Mouse (Mus musculus): ENCODE data around the gene Lrrc19. TPM values are rescaled to one million over a fixed set of nuclear protein-coding genes. Genes with fewer than 3 reads are reported as not detected.
"Not testable (repeated sequence)": the region's sequence is repeated elsewhere in the genome, so short reads cannot be mapped to it uniquely, and the experiment has no call there.

Lrrc19 gene
- polyA plus RNA-seq, 1 experiment from 2014 or later = not detected

DNA sequence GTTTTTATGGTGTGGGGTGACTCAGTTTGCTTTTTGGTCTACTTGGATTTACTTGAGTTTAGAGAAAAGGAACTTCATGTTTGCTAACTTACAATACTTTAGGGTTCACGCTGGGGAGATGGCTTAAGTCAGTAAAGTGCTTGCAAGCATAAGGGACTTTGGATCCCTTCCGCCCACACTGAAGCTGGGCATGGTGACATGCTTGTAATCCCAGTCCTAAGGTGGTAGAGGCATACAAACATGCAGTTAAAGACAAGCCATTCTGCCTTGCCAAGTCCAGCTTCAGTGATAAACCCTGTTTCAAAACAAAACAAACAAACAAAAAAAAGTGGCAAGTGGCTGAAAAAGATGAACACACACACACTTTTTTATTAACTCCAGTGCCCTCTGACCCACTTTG lies 31.2 kb upstream of the Lrrc19 start:
- Histone ChIP-seq H3K4me1 (ENCODE audit: insufficient read depth) (0 out of 2 replicates have a peak, but pooled peaks cover 2% of the 10 kb centered on the region), H3K4me3 (ENCODE audit: low read depth, low read length) (no peak overlapping the region), H3K27me3 (ENCODE audit: insufficient read depth, low read length) (no peaks in the 10 kb centered on the region), H3K27ac (ENCODE audit: low read depth) (peak overlapping the region; percentile 44; the same call in 1 of the 2 replicates), H3K36me3 (replicated peaks; ENCODE audit: insufficient read depth, low read length) (no peaks in the 10 kb centered on the region), H3K9me3 (ENCODE audit: low read length) (no peaks in the 10 kb centered on the region), H3K9ac (replicated peaks) (no peak overlapping the region), H3K4me2 (ENCODE audit: low read depth, low read length) (no peak overlapping the region)
- ATAC-seq (peak; percentile 49; the same call in 1 of the 2 replicates), DNase-seq (no peak)
- TF ChIP-seq EP300 (IDR thresholded peaks at IDR 0.05; ENCODE audit: low read depth) = no peak
- TF ChIP-seq CTCF (IDR thresholded peaks at IDR 0.05; ENCODE audit: low read depth) = no peak
- WGBS (ENCODE audit: insufficient replicate concordance) = 59% methylated on average over 2 of the region's 2 CpGs

- H3K4me3 ChIP-seq (ENCODE audit: low read depth, low read length) = no peak overlapping the region
- H3K4me1 ChIP-seq (ENCODE audit: insufficient read depth) = 0 out of 2 replicates have a peak, but pooled peaks cover 2% of the 10 kb centered on the region
- WGBS (ENCODE audit: insufficient replicate concordance) = 58% methylated on average over 2 of the region's 2 CpGs
- no peak overlapping the region for H3K9ac ChIP-seq (replicated peaks)
- no peak overlapping the region for H3K4me2 ChIP-seq (ENCODE audit: low read depth, low read length)
- no peak for TF ChIP-seq CTCF (IDR thresholded peaks at IDR 0.05; ENCODE audit: low read depth)
- TF ChIP-seq EP300 (IDR thresholded peaks at IDR 0.05; ENCODE audit: low read depth) = no peak
- H3K36me3 ChIP-seq (replicated peaks; ENCODE audit: insufficient read depth, low read length) = no peaks in the 10 kb centered on the region
- no peaks in the 10 kb centered on the region for H3K27me3 ChIP-seq (ENCODE audit: insufficient read depth, low read length)
- ATAC-seq = peak; percentile 75
- no peak overlapping the region for H3K27ac ChIP-seq (ENCODE audit: low read depth)
- no peaks in the 10 kb centered on the region for H3K9me3 ChIP-seq (ENCODE audit: low read length)
- no peak for DNase-seq
Measured at GRCm38 (mm10) chr4:94680662-94681061, 30.7 kb upstream of the Lrrc19 start.

DNA sequence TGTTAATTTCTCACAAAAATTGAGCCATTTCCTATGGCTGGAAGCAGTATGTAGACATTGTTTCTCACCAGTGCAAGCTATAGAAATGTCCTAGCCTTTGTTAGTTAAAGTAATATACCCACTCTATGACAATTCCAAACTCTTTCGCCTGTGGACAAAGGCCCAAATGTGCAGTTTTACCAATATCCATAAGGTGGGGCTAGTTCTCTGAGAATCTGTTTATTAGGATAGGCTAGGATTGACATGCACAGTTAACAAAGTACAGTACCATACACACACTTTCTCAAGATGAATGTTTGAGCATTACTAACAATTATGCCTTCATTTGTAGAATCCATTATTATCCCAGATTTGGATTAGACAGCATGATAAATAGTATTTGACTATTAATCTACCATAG lies 19.8 kb upstream of the Lrrc19 start:
- no peak for DNase-seq
- ATAC-seq = peak; percentile 23; the same call in 1 of the 2 replicates

DNA sequence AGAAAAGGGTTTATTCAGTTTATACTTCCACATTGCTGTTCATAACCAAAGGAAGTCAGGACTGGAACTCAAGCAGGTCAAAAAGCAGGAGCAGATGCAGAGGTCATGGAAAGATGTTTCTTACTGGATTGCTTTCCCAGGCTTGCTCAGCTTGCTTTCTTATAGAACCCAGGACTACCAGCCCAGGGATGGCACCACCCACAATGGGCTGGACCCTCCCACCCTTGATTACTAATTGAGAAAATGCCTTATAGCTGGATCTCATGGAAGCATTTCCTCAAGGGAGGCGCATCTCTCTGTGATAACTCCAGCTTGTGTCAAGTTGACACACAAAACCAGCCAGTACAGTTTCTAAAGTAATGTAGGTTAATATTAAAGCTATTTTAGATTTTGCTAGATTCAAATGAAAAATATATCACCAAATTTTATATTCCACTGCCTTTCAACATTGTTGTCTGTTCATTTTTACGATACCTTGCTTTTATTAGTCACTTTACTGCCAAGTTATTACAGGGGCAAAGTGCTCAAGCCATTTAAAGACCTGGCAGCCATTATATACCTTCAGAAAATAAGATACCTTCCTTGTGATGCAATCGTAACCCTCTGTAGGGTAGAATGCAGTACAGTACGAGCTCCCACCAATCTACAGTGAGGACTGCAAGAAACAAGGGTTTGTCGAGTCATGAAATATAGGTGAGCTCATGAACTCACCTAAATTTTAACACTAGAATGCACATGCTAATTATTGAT lies 657 bp upstream of the Lrrc19 start:
- H3K4me3 ChIP-seq (ENCODE audit: low read depth, low read length); H3K4me1 ChIP-seq (ENCODE audit: insufficient read depth); H3K9me3 ChIP-seq (ENCODE audit: low read length); DNase-seq; H3K4me2 ChIP-seq (ENCODE audit: low read depth, low read length); H3K36me3 ChIP-seq (replicated peaks; ENCODE audit: insufficient read depth, low read length); H3K27ac ChIP-seq (ENCODE audit: low read depth); H3K27me3 ChIP-seq (ENCODE audit: insufficient read depth, low read length); H3K9ac ChIP-seq (replicated peaks); ATAC-seq: not testable (repeated sequence)
- WGBS (ENCODE audit: insufficient replicate concordance) = 79% methylated on average over 5 of the region's 5 CpGs

More for the DNA sequence above, 19.8 kb upstream of the Lrrc19 start:
- Histone ChIP-seq H3K27ac (ENCODE audit: low read depth) (no peak overlapping the region), H3K4me2 (ENCODE audit: low read depth, low read length) (no peak overlapping the region), H3K4me1 (ENCODE audit: insufficient read depth) (no peaks in the 10 kb centered on the region), H3K27me3 (ENCODE audit: insufficient read depth, low read length) (no peaks in the 10 kb centered on the region), H3K9ac (replicated peaks) (no peak overlapping the region), H3K9me3 (ENCODE audit: low read length) (no peaks in the 10 kb centered on the region), H3K36me3 (replicated peaks; ENCODE audit: insufficient read depth, low read length) (no peaks in the 10 kb centered on the region), H3K4me3 (ENCODE audit: low read depth, low read length) (no peak overlapping the region)
- 49% methylated on average over 1 of the region's 1 CpGs for WGBS (ENCODE audit: insufficient replicate concordance)
- peak; percentile 76 for TF ChIP-seq CTCF (IDR thresholded peaks at IDR 0.05; ENCODE audit: low read depth)
- no peak for TF ChIP-seq EP300 (IDR thresholded peaks at IDR 0.05; ENCODE audit: low read depth)

- Histone ChIP-seq H3K27me3 (ENCODE audit: insufficient read depth, low read length) (no peaks in the 10 kb centered on the region), H3K9me3 (ENCODE audit: low read length) (no peaks in the 10 kb centered on the region), H3K9ac (replicated peaks) (no peak overlapping the region), H3K4me1 (ENCODE audit: insufficient read depth) (no peaks in the 10 kb centered on the region), H3K27ac (ENCODE audit: low read depth) (no peak overlapping the region), H3K36me3 (replicated peaks; ENCODE audit: insufficient read depth, low read length) (no peaks in the 10 kb centered on the region), H3K4me2 (ENCODE audit: low read depth, low read length) (no peak overlapping the region), H3K4me3 (ENCODE audit: low read depth, low read length) (no peak overlapping the region)
- no peak for DNase-seq
- ATAC-seq = no peak
- 85% methylated on average over 2 of the region's 2 CpGs for WGBS (ENCODE audit: insufficient replicate concordance)
- TF ChIP-seq CTCF (IDR thresholded peaks at IDR 0.05; ENCODE audit: low read depth) = no peak
- no peak for TF ChIP-seq EP300 (IDR thresholded peaks at IDR 0.05; ENCODE audit: low read depth)
Measured at GRCm38 (mm10) chr4:94643141-94643540, 6.8 kb downstream of the Lrrc19 start.

DNA sequence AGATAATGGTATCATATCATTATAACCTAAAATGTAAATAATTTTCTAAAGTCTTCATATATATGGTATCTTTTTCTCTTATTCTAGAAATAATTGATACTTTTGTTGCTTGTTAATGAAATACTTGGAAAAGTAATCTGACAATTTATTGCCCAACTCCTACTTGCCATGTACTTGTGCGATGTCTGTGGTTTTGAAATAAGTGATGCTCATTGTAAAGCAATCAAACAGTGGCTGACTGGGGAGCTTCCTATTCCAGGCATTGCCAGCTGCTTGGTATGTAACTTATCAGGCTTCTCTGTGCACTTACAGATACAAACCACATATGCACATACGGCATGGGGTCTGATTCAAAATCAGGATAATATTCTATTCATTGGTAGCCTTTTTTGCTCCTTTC lies 29.9 kb downstream of the Lrrc19 start:
- Histone ChIP-seq H3K4me2 (ENCODE audit: low read depth, low read length) (no peak overlapping the region), H3K9ac (replicated peaks) (no peak overlapping the region), H3K27me3 (ENCODE audit: insufficient read depth, low read length) (no peaks in the 10 kb centered on the region), H3K4me1 (ENCODE audit: insufficient read depth) (no peaks in the 10 kb centered on the region), H3K4me3 (ENCODE audit: low read depth, low read length) (no peak overlapping the region), H3K9me3 (ENCODE audit: low read length) (no peaks in the 10 kb centered on the region), H3K36me3 (replicated peaks; ENCODE audit: insufficient read depth, low read length) (no peaks in the 10 kb centered on the region), H3K27ac (ENCODE audit: low read depth) (no peak overlapping the region)
- WGBS (ENCODE audit: insufficient replicate concordance) = 66% methylated on average over 2 of the region's 2 CpGs
- no peak for TF ChIP-seq EP300 (IDR thresholded peaks at IDR 0.05; ENCODE audit: low read depth)
- no peak for TF ChIP-seq CTCF (IDR thresholded peaks at IDR 0.05; ENCODE audit: low read depth)
- DNase-seq (no peak), ATAC-seq (no peak)
